Mouse (Mus musculus): ENCODE measurements around the gene Dennd5b. TPM values are rescaled to one million over a fixed set of nuclear protein-coding genes. Genes with fewer than 3 reads are reported as not detected.
"Not testable (repeated sequence)": the region's sequence is repeated elsewhere in the genome, so short reads cannot be mapped to it uniquely, and the experiment has no call there.

Dennd5b gene
- polyA plus RNA-seq (2012; rRNA removed) = 3.6 and 6.0 TPM in 2 replicates

- DNase-seq (ENCODE audit: low read depth) = no peak
Measured at GRCm38 (mm10) chr6:149101076-149101942, at the start of gene Dennd5b. Gene Dennd5b (minus strand): TSS chr6:149101680.

- no peak for DNase-seq (ENCODE audit: low read depth)
Measured at GRCm38 (mm10) chr6:149148436-149149229, 47.2 kb upstream of the Dennd5b start.

GRCm38 (mm10) chr6:149145143-149145542 lies 43.7 kb upstream of the Dennd5b start:
- DNase-seq (ENCODE audit: low read depth) = no peak

- DNase-seq (ENCODE audit: low read depth) = no peak
Measured at GRCm38 (mm10) chr6:149141393-149142173, 40.1 kb upstream of the Dennd5b start.

- DNase-seq (ENCODE audit: low read depth) = no peak
Measured at GRCm38 (mm10) chr6:149139471-149139870, 38.0 kb upstream of the Dennd5b start, which contains the start of gene Etfbkmt. Gene Etfbkmt (plus strand): TSS chr6:149139849.

GRCm38 (mm10) chr6:149139011-149139410 lies 37.5 kb upstream of the Dennd5b start:
- no peak for DNase-seq (ENCODE audit: low read depth)

GRCm38 (mm10) chr6:149137936-149138335 lies 36.5 kb upstream of the Dennd5b start:
- DNase-seq (ENCODE audit: low read depth) = no peak

- DNase-seq (ENCODE audit: low read depth) = no peak
Measured at GRCm38 (mm10) chr6:149135631-149136030, 34.2 kb upstream of the Dennd5b start.

- no peak for DNase-seq (ENCODE audit: low read depth)
Measured at GRCm38 (mm10) chr6:149134391-149135150, 33.1 kb upstream of the Dennd5b start.

GRCm38 (mm10) chr6:149132311-149133077 lies 31.0 kb upstream of the Dennd5b start:
- no peak for DNase-seq (ENCODE audit: low read depth)

GRCm38 (mm10) chr6:149131111-149131510 lies 29.6 kb upstream of the Dennd5b start:
- no peak for DNase-seq (ENCODE audit: low read depth)

GRCm38 (mm10) chr6:149129870-149130269 lies 28.4 kb upstream of the Dennd5b start, which contains the start of gene Gm10203:
Gene Gm10203 (plus strand): TSS chr6:149130170.
- not testable (repeated sequence) for DNase-seq (ENCODE audit: low read depth)

GRCm38 (mm10) chr6:149126675-149127074 lies 25.2 kb upstream of the Dennd5b start:
- DNase-seq (ENCODE audit: low read depth) = no peak

GRCm38 (mm10) chr6:149123042-149123441 lies 21.6 kb upstream of the Dennd5b start:
- no peak for DNase-seq (ENCODE audit: low read depth)

GRCm38 (mm10) chr6:149119853-149120252 lies 18.4 kb upstream of the Dennd5b start:
- no peak for DNase-seq (ENCODE audit: low read depth)

GRCm38 (mm10) chr6:149118935-149119334 lies 17.5 kb upstream of the Dennd5b start:
- DNase-seq (ENCODE audit: low read depth) = no peak

GRCm38 (mm10) chr6:149116992-149117391 lies 15.5 kb upstream of the Dennd5b start:
- DNase-seq (ENCODE audit: low read depth) = no peak

- DNase-seq (ENCODE audit: low read depth) = no peak
Measured at GRCm38 (mm10) chr6:149108909-149109308, 7.4 kb upstream of the Dennd5b start.

GRCm38 (mm10) chr6:149107615-149108014 lies 6.1 kb upstream of the Dennd5b start:
- DNase-seq (ENCODE audit: low read depth) = no peak

- no peak for DNase-seq (ENCODE audit: low read depth)
Measured at GRCm38 (mm10) chr6:149103451-149103850, 2.0 kb upstream of the Dennd5b start.
